Mouse (Mus musculus) hindbrain, embryonic 14.5 days (tissue): ENCODE results near the gene Acbd6. TPM values are rescaled to one million over a fixed set of nuclear protein-coding genes. Genes with fewer than 3 reads are reported as not detected.

Source experiments
- ATAC-seq: fragments of 200-750 bp; cut with Nextera tagmentation; 2 replicates; pipeline ENCODE4 v1.8.0; 2017; ENCODE audit warnings: moderate number of reproducible peaks, mild to moderate bottlenecking, moderate TSS enrichment, moderate library complexity; ENCODE audit not compliant: low FRiP score
- DNase-seq: peaks from one replicate; pipeline ENCODE4 v3.0.0-alpha.2; 2015; ENCODE audit warnings: low spot score
- H3K27ac ChIP-seq: fragments of 300-500 bp; sonication (generic); 2 replicates; pipeline ENCODE4 v1.5.1; 2014; ENCODE audit warnings: mild to moderate bottlenecking, moderate library complexity
- H3K27me3 ChIP-seq: fragments of 300-500 bp; sonication (generic); 2 replicates; pipeline ENCODE4 v1.6.1; 2014; ENCODE audit warnings: mild to moderate bottlenecking, low read length, mixed read lengths; ENCODE audit not compliant: control insufficient read depth, insufficient read depth
- H3K36me3 ChIP-seq: fragments of 300-500 bp; sonication (generic); replicated peaks from 2 replicates; pipeline ENCODE4 v1.6.1; 2014; ENCODE audit not compliant: control insufficient read depth, insufficient read depth
- H3K4me1 ChIP-seq: fragments of 300-500 bp; sonication (generic); replicated peaks from 2 replicates; pipeline ENCODE4 v1.6.1; 2014; ENCODE audit warnings: antibody characterized with exemption, low read length, mixed read lengths; ENCODE audit not compliant: control insufficient read depth, insufficient read depth
- H3K4me2 ChIP-seq: fragments of 300-500 bp; sonication (generic); replicated peaks from 2 replicates; pipeline ENCODE4 v1.6.1; 2014; ENCODE audit warnings: mild to moderate bottlenecking, moderate library complexity
- H3K4me3 ChIP-seq: fragments of 300-500 bp; sonication (generic); replicated peaks from 2 replicates; pipeline ENCODE4 v1.5.1; 2014; ENCODE audit warnings: mild to moderate bottlenecking, low read length
- H3K9ac ChIP-seq: fragments of 300-500 bp; sonication (generic); 2 replicates; pipeline ENCODE4 v1.6.1; 2014
- H3K9me3 ChIP-seq: fragments of 300-500 bp; sonication (generic); 2 replicates; pipeline ENCODE4 v1.6.1; 2016; ENCODE audit warnings: low read length; ENCODE audit not compliant: control insufficient read depth
- WGBS: fragments of 180-500 bp; shearing (Covaris S2); extraction: QIAGEN DNeasy Blood & Tissue Kit; methylation state at CpG from one replicate; pipeline ENCODE4 v1.1.7; 2014; 5-methylcytosine and 5-hydroxymethylcytosine counted together
- polyA plus RNA-seq: library from polyadenylated mRNA; unstranded; fragments of >200 nt; fragmentation: Nextera tagmentation; extraction: Ambion mirVana; gene quantifications from 2 replicates; pipeline ENCODE4 v1.2.1, GENCODE M21; 2014

The Acbd6 gene
- polyA plus RNA-seq, 1 experiment from 2014 or later: 103 TPM

GRCm38 (mm10) chr1:155527787-155528158, 30.1 kb upstream of the Acbd6 start:
- Histone ChIP-seq H3K4me3 (no peak overlapping the region), H3K9me3 (no peaks in the 10 kb centered on the region), H3K27me3 (no peaks in the 10 kb centered on the region), H3K4me2 (no peak overlapping the region), H3K36me3 (no peaks in the 10 kb centered on the region), H3K27ac (peak overlapping the region; percentile 43; the same call in 1 of the 2 replicates), H3K4me1 (peaks cover 40% of the 10 kb centered on the region), H3K9ac (no peak overlapping the region)
- no peak for DNase-seq
- WGBS: 18% methylated on average over 8 of the region's 8 CpGs
- no peak for ATAC-seq

GRCm38 (mm10) chr1:155528405-155529119, 29.4 kb upstream of the Acbd6 start:
- H3K4me3 ChIP-seq: no peak overlapping the region
- no peak overlapping the region for H3K9ac ChIP-seq
- DNase-seq (no peak), ATAC-seq (no peak; the same call in 1 of the 2 replicates)
- peaks cover 40% of the 10 kb centered on the region for H3K4me1 ChIP-seq
- H3K27me3 ChIP-seq: no peaks in the 10 kb centered on the region
- H3K36me3 ChIP-seq: no peaks in the 10 kb centered on the region
- no peak overlapping the region for H3K4me2 ChIP-seq
- H3K27ac ChIP-seq: no peak overlapping the region
- no peaks in the 10 kb centered on the region for H3K9me3 ChIP-seq
- WGBS: 20% methylated on average over 11 of the region's 11 CpGs

GRCm38 (mm10) chr1:155529120-155529963, 28.6 kb upstream of the Acbd6 start:
- H3K27ac ChIP-seq: no peak overlapping the region
- DNase-seq (no peak), ATAC-seq (peak; percentile 52; the same call in 1 of the 2 replicates)
- 60% methylated on average over 19 of the region's 19 CpGs for WGBS
- no peak overlapping the region for H3K9ac ChIP-seq
- peaks cover 40% of the 10 kb centered on the region for H3K4me1 ChIP-seq
- no peaks in the 10 kb centered on the region for H3K36me3 ChIP-seq
- no peak overlapping the region for H3K4me2 ChIP-seq
- H3K4me3 ChIP-seq: no peak overlapping the region
- no peaks in the 10 kb centered on the region for H3K27me3 ChIP-seq
- no peaks in the 10 kb centered on the region for H3K9me3 ChIP-seq

GRCm38 (mm10) chr1:155530561-155531457, 27.1 kb upstream of the Acbd6 start:
- ATAC-seq (no peak), DNase-seq (no peak)
- Histone ChIP-seq H3K4me3 (no peak overlapping the region), H3K9me3 (no peaks in the 10 kb centered on the region), H3K27me3 (no peaks in the 10 kb centered on the region), H3K36me3 (no peaks in the 10 kb centered on the region), H3K4me1 (peaks cover 40% of the 10 kb centered on the region), H3K9ac (no peak overlapping the region), H3K27ac (0 out of 2 replicates have a peak overlapping the region, but pooled peaks have one; percentile 38), H3K4me2 (peak overlapping the region; percentile 37)
- 20% methylated on average over 21 of the region's 21 CpGs for WGBS

GRCm38 (mm10) chr1:155532396-155532795, 25.5 kb upstream of the Acbd6 start:
- peaks cover 39% of the 10 kb centered on the region for H3K4me1 ChIP-seq
- no peak overlapping the region for H3K4me2 ChIP-seq
- H3K4me3 ChIP-seq: no peak overlapping the region
- H3K36me3 ChIP-seq: no peaks in the 10 kb centered on the region
- 89% methylated on average over 5 of the region's 5 CpGs for WGBS
- no peaks in the 10 kb centered on the region for H3K27me3 ChIP-seq
- no peaks in the 10 kb centered on the region for H3K9me3 ChIP-seq
- H3K9ac ChIP-seq: no peak overlapping the region
- ATAC-seq: no peak
- DNase-seq: no peak
- H3K27ac ChIP-seq: no peak overlapping the region

GRCm38 (mm10) chr1:155532833-155533688, 24.9 kb upstream of the Acbd6 start:
- DNase-seq: no peak
- 85% methylated on average over 9 of the region's 9 CpGs for WGBS
- no peaks in the 10 kb centered on the region for H3K9me3 ChIP-seq
- ATAC-seq: no peak
- no peak overlapping the region for H3K9ac ChIP-seq
- no peak overlapping the region for H3K27ac ChIP-seq
- peaks cover 32% of the 10 kb centered on the region for H3K4me1 ChIP-seq
- H3K4me3 ChIP-seq: no peak overlapping the region
- no peaks in the 10 kb centered on the region for H3K36me3 ChIP-seq
- H3K27me3 ChIP-seq: no peaks in the 10 kb centered on the region
- H3K4me2 ChIP-seq: no peak overlapping the region

- Histone ChIP-seq H3K9me3 (no peaks in the 10 kb centered on the region), H3K9ac (no peak overlapping the region), H3K36me3 (no peaks in the 10 kb centered on the region), H3K4me2 (no peak overlapping the region), H3K27me3 (no peaks in the 10 kb centered on the region), H3K4me1 (peaks cover 27% of the 10 kb centered on the region), H3K4me3 (no peak overlapping the region), H3K27ac (no peak overlapping the region)
- 77% methylated on average over 3 of the region's 3 CpGs for WGBS
- ATAC-seq: no peak
- DNase-seq: no peak
Observed at GRCm38 (mm10) chr1:155533689-155533965, 24.3 kb upstream of the Acbd6 start.

GRCm38 (mm10) chr1:155537005-155537642, 20.8 kb upstream of the Acbd6 start:
- DNase-seq (peak; percentile 83), ATAC-seq (no peak)
- Histone ChIP-seq H3K4me1 (no peaks in the 10 kb centered on the region), H3K9me3 (no peaks in the 10 kb centered on the region), H3K4me2 (no peak overlapping the region), H3K9ac (no peak overlapping the region), H3K27ac (no peak overlapping the region), H3K4me3 (no peak overlapping the region), H3K27me3 (no peaks in the 10 kb centered on the region), H3K36me3 (no peaks in the 10 kb centered on the region)
- 2% methylated on average over 2 of the region's 2 CpGs for WGBS
